30 mouse cellular contexts compared by ENCODE assay signal in the genomic region with DNA sequence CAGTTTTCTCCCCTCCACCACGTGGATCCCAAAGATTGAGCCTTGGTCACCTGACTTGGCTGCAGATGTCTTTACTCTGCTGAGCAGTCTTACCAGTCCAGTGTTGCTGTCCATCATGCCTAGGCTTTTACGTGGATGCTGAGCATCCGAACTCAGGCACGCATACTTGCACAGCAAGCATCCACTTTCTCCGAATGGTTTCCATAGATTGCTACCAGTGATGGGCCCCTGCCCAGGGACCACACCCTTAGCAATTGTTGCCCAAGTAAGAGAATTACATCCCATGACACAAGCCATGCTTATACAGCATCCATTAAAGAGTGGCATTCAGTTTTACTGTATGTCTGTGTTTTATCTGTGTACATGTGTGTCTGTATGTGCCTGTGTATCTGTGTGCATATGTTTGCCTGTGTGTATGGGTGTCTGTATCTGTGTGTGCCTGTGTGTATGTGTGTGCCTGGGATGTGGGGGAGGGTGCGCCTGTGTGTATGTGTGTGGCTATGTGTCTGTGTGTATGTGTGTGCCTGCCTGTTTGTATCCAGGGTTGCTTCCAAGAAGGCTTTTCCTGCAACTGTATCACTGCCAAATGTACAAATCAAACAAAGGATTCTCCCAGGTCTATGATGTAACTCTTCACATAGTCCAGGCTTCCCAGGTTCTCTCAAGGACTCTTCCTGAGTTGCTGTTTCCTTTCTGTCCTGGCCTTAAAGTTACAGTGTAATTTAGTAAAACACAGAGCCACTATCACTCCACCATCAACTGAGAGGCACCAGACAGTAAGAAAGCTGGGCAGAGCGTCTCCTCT. TPM values are rescaled to one million over a fixed set of nuclear protein-coding genes. Genes with fewer than 3 reads are reported as not detected.
DNase-seq lines count a peak whose midpoint lies in the region; ATAC-seq lines count a peak whose summit lies in the region.
"Had no signal": no experiment of that assay in that cellular context is flagged by ENCODE, and none has a peak within 500 bp of the region (broad histone marks: within the 10 kb centered on the region; RNA-seq: fewer than 3 reads in every experiment).

No protein-coding gene starts in this region.

- no peak for ATAC-seq in heart, embryonic 15.5 days (replicated peaks; ENCODE audit: insufficient number of reproducible peaks, insufficient read depth, low FRiP score, low read depth)
- ATAC-seq in kidney, embryonic 16.5 days (ENCODE audit: low FRiP score, low TSS enrichment), result no peak
- ATAC-seq in megakaryocyte, adult 5-6 weeks (ENCODE audit: poor library complexity, severe bottlenecking), result no peak
- ATAC-seq: forebrain, embryonic 16.5 days; inflammation-experienced regulatory T-cells, adult 6 months had no signal

- H3K4me1 ChIP-seq in heart, embryonic 15.5 days (replicated peaks), result peaks cover 41% of the 10 kb centered on the region
- H3K4me1 ChIP-seq in kidney, embryonic 16.5 days (ENCODE audit: insufficient read depth, low read length), result peaks cover 36% of the 10 kb centered on the region
- H3K4me1 ChIP-seq in megakaryocyte, embryonic 14.5 days, result peaks cover 86% of the 10 kb centered on the region

- no peak overlapping the region for H3K4me2 ChIP-seq in heart, embryonic 15.5 days
- H3K4me2 ChIP-seq in kidney, embryonic 16.5 days (replicated peaks; ENCODE audit: low read depth, low read length), result no peak overlapping the region
- H3K4me2 ChIP-seq: hindbrain, embryonic 14.5 days; lung, embryonic 14.5 days; midbrain, embryonic 12.5 days; neural tube, embryonic 12.5 days had no signal

- peak overlapping the region; percentile 33; the same call in 1 of the 2 replicates for H3K27ac ChIP-seq in heart, embryonic 15.5 days
- H3K27ac ChIP-seq in kidney, embryonic 16.5 days (ENCODE audit: low read length), result no peak overlapping the region
- H3K27ac ChIP-seq: forebrain, embryonic 10.5 days; hindbrain, embryonic 14.5 days; layer of hippocampus, adult 2 months; limb, embryonic 10.5 days; macrophage; midbrain, embryonic 12.5 days; neural tube, embryonic 12.5 days had no signal

- peaks cover 63% of the 10 kb centered on the region for H3K36me3 ChIP-seq in heart, embryonic 15.5 days
- peaks cover 63% of the 10 kb centered on the region for H3K36me3 ChIP-seq in kidney, embryonic 16.5 days (ENCODE audit: insufficient read depth, low read length)
- peaks cover 86% of the 10 kb centered on the region for H3K36me3 ChIP-seq in megakaryocyte, embryonic 14.5 days (replicated peaks; ENCODE audit: low read length)

- H3K4me3 ChIP-seq in heart, embryonic 15.5 days, result no peak overlapping the region
- H3K4me3 ChIP-seq in kidney, embryonic 16.5 days (ENCODE audit: low read length), result no peak overlapping the region
- H3K4me3 ChIP-seq in megakaryocyte, embryonic 14.5 days (replicated peaks), result peak overlapping the region; percentile 71
- H3K4me3 ChIP-seq: forebrain, embryonic 10.5 days; layer of hippocampus, adult 2 months; limb, embryonic 10.5 days; midbrain, embryonic 12.5 days; neural tube, embryonic 12.5 days had no signal

- no peaks in the 10 kb centered on the region for H3K9me3 ChIP-seq in heart, embryonic 15.5 days (replicated peaks)
- no peaks in the 10 kb centered on the region for H3K9me3 ChIP-seq in kidney, embryonic 16.5 days (ENCODE audit: low read length)
- no peaks in the 10 kb centered on the region for H3K9me3 ChIP-seq in megakaryocyte, embryonic 14.5 days
- H3K9me3 ChIP-seq: G1E; limb, embryonic 10.5 days; neural tube, embryonic 12.5 days had no signal

- DNase-seq in heart, adult 9 months (ENCODE audit: low spot score in 2 of 2), result no peak
- DNase-seq in kidney, postnatal 10 days, result peak; percentile 38
- no peak for DNase-seq in adrenal gland, postnatal 10 days
- DNase-seq: adrenal gland, adult 2 months; cerebellum, adult 18-20 months; cerebellum, postnatal 14 days; gastrocnemius, postnatal 10 days; heart, postnatal 4 days; liver; lung, embryonic 14.5 days; right cerebral cortex, postnatal 14 days had no signal

- no peak overlapping the region for H3K9ac ChIP-seq in heart, embryonic 15.5 days
- no peak overlapping the region for H3K9ac ChIP-seq in kidney, embryonic 16.5 days (replicated peaks; ENCODE audit: low read length)
- H3K9ac ChIP-seq: hindbrain, embryonic 14.5 days; lung, embryonic 14.5 days; midbrain, embryonic 12.5 days; neural tube, embryonic 12.5 days had no signal

- 85% methylated on average over 7 of the region's 7 CpGs for WGBS in heart, embryonic 15.5 days
- WGBS in kidney, embryonic 16.5 days, result 92% methylated on average over 7 of the region's 7 CpGs

- no peaks in the 10 kb centered on the region for H3K27me3 ChIP-seq in heart, embryonic 15.5 days
- H3K27me3 ChIP-seq in kidney, embryonic 16.5 days (ENCODE audit: insufficient read depth, low read length), result no peaks in the 10 kb centered on the region
- H3K27me3 ChIP-seq in megakaryocyte, embryonic 14.5 days (replicated peaks), result no peaks in the 10 kb centered on the region
- H3K27me3 ChIP-seq: CH12.LX; midbrain, embryonic 12.5 days; neural tube, embryonic 12.5 days had no signal

RNA-seq across cellular contexts. Expression of gene Ddah2, which starts 2.9 kb away (rescaled TPM):
- polyA plus RNA-seq in heart, embryonic 15.5 days (2015; fragmentation: Nextera tagmentation; extraction: Ambion mirVana), result 168 and 202 TPM in 2 replicates
- polyA plus RNA-seq in kidney, embryonic 16.5 days (2015; fragmentation: Nextera tagmentation; extraction: Ambion mirVana), result 375 and 376 TPM in 2 replicates
- polyA plus RNA-seq in megakaryocyte, embryonic 14.5 days (2012; ENCODE audit: insufficient read depth, low replicate concordance), result 30.5 and 36.5 TPM in 2 replicates
- total RNA-seq in megakaryocyte, adult 5-6 weeks (2015), result 2.2 and 3.1 TPM in 2 replicates
- total RNA-seq in megakaryocyte, adult 5-6 weeks (2017), result 1.2 and 2.7 TPM in 2 replicates
- total RNA-seq in adrenal gland, postnatal 10 days (2021), result 10 to 100 TPM; 35.2 to 51.7 TPM
- total RNA-seq: monocyte, adult 5-6 weeks had no signal

RNA-seq across cellular contexts. Expression of gene Clic1, which starts 6.1 kb away (rescaled TPM):
- 307 and 332 TPM in 2 replicates for polyA plus RNA-seq in heart, embryonic 15.5 days (2015; fragmentation: Nextera tagmentation; extraction: Ambion mirVana)
- 341 and 345 TPM in 2 replicates for polyA plus RNA-seq in kidney, embryonic 16.5 days (2015; fragmentation: Nextera tagmentation; extraction: Ambion mirVana)
- 244 and 373 TPM in 2 replicates for polyA plus RNA-seq in megakaryocyte, embryonic 14.5 days (2012; ENCODE audit: insufficient read depth, low replicate concordance)
- 415 and 463 TPM in 2 replicates for total RNA-seq in megakaryocyte, adult 5-6 weeks (2015)
- total RNA-seq in megakaryocyte, adult 5-6 weeks (2017), result 386 and 405 TPM in 2 replicates
- total RNA-seq in adrenal gland, postnatal 10 days (2021), result 100 to 1,000 TPM in 1 of 2 experiments, 10 to 100 TPM in 1; 95.6 to 105 TPM

RNA-seq across cellular contexts. Expression of gene Ly6g6c, which starts 9.3 kb away (rescaled TPM):
- 0.14 TPM in 1 of 2 replicates, not detected in the other for polyA plus RNA-seq in heart, embryonic 15.5 days (2015; fragmentation: Nextera tagmentation; extraction: Ambion mirVana)
- not detected in 2 replicates for polyA plus RNA-seq in kidney, embryonic 16.5 days (2015; fragmentation: Nextera tagmentation; extraction: Ambion mirVana)
- polyA plus RNA-seq in megakaryocyte, embryonic 14.5 days (2012; ENCODE audit: insufficient read depth, low replicate concordance), result 14.8 and 15.5 TPM in 2 replicates
- total RNA-seq in megakaryocyte, adult 5-6 weeks (2015), result not detected in 2 replicates
- total RNA-seq in megakaryocyte, adult 5-6 weeks (2017), result not detected in 2 replicates
- total RNA-seq in adrenal gland, postnatal 10 days (2021), result not detected
- total RNA-seq: adrenal gland, adult 2 months; CH12.LX; gastrocnemius, postnatal 10 days; granulocyte monocyte progenitor cell, adult 5-6 weeks; heart, postnatal 4 days; layer of hippocampus, adult 2 months; layer of hippocampus, postnatal 25 days; monocyte, adult 5-6 weeks had no signal
- polyA plus RNA-seq: adrenal gland, adult 2 months; embryonic facial prominence, embryonic 11.5 days; forebrain, embryonic 16.5 days; G1E; hindbrain, embryonic 14.5 days; inflammation-experienced regulatory T-cells, adult 6 months; limb, embryonic 10.5 days; macrophage; midbrain, embryonic 12.5 days; neural tube, embryonic 12.5 days had no signal

RNA-seq across cellular contexts. Expression of gene Msh5, which starts 9.3 kb away (rescaled TPM):
- polyA plus RNA-seq in heart, embryonic 15.5 days (2015; fragmentation: Nextera tagmentation; extraction: Ambion mirVana), result 2.7 and 3.8 TPM in 2 replicates
- polyA plus RNA-seq in kidney, embryonic 16.5 days (2015; fragmentation: Nextera tagmentation; extraction: Ambion mirVana), result 4.5 and 6.9 TPM in 2 replicates
- 10.5 and 10.9 TPM in 2 replicates for polyA plus RNA-seq in megakaryocyte, embryonic 14.5 days (2012; ENCODE audit: insufficient read depth, low replicate concordance)
- 7.4 and 7.5 TPM in 2 replicates for total RNA-seq in megakaryocyte, adult 5-6 weeks (2015)
- total RNA-seq in megakaryocyte, adult 5-6 weeks (2017), result 3.6 and 6.3 TPM in 2 replicates
- total RNA-seq in adrenal gland, postnatal 10 days (2021), result 1 to 10 TPM; 2.3 to 5.0 TPM

RNA-seq across cellular contexts. Expression of gene Mpig6b, which starts 10.1 kb away (rescaled TPM):
- polyA plus RNA-seq in heart, embryonic 15.5 days (2015; fragmentation: Nextera tagmentation; extraction: Ambion mirVana), result 0.77 and 0.81 TPM in 2 replicates
- polyA plus RNA-seq in kidney, embryonic 16.5 days (2015; fragmentation: Nextera tagmentation; extraction: Ambion mirVana), result 0.49 and 0.52 TPM in 2 replicates
- 53.5 and 66.3 TPM in 2 replicates for polyA plus RNA-seq in megakaryocyte, embryonic 14.5 days (2012; ENCODE audit: insufficient read depth, low replicate concordance)
- total RNA-seq in megakaryocyte, adult 5-6 weeks (2015), result not detected in 2 replicates
- total RNA-seq in megakaryocyte, adult 5-6 weeks (2017), result not detected in 2 replicates
- total RNA-seq in adrenal gland, postnatal 10 days (2021), result under 1 TPM; 0.24 to 0.30 TPM
- total RNA-seq: adrenal gland, adult 2 months; CH12.LX; G1E; granulocyte monocyte progenitor cell, adult 5-6 weeks; layer of hippocampus, adult 2 months; layer of hippocampus, postnatal 25 days had no signal
- polyA plus RNA-seq: forebrain, embryonic 16.5 days; G1E; inflammation-experienced regulatory T-cells, adult 6 months had no signal

Comparison
In these comparisons a context has a peak if more than half of its experiments do, and no peak if none do; other contexts are left out.
1. RNA of gene Ly6g6c, which starts 9.3 kb away (polyA plus RNA-seq): 14.8 to 15.5 TPM in megakaryocyte, embryonic 14.5 days; 0.14 TPM in heart, embryonic 15.5 days and not detected in kidney, embryonic 16.5 days; every median in the first group is over 10 times any median in the second.